Mouse (Mus musculus): Measurements from ENCODE around the gene Mgst2.

DNA sequence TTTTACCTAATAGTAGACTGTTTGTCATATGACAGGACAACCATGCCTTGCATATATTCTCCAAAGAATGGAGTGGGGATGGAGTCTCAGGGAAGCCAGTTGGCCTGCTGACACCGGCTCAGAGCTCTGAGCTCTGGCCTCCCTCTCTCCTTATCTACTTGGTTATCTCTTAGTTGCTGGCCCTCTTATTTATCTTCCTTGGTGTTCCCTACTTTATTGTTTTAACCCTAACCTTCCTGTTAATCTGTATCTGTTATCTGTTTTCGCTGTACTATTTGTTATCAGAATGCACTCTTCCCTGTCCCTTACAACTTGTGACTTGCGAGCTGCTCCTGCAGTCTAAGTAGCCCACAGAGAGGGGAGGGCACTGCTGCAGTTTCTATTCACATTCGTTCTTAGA is 12.5 kb downstream of the Mgst2 start:
- TF ChIP-seq CTCF (conservative IDR thresholded peaks at IDR 0.05; ENCODE audit: low read length) (no peak), NANOG (IDR thresholded peaks at IDR 0.05; ENCODE audit: borderline replicate concordance, low read length) (no peak)

Data from E14TG2a.4 (cell line).